Mouse (Mus musculus): ENCODE measurements around the gene Samd8.

The Samd8 gene

DNA sequence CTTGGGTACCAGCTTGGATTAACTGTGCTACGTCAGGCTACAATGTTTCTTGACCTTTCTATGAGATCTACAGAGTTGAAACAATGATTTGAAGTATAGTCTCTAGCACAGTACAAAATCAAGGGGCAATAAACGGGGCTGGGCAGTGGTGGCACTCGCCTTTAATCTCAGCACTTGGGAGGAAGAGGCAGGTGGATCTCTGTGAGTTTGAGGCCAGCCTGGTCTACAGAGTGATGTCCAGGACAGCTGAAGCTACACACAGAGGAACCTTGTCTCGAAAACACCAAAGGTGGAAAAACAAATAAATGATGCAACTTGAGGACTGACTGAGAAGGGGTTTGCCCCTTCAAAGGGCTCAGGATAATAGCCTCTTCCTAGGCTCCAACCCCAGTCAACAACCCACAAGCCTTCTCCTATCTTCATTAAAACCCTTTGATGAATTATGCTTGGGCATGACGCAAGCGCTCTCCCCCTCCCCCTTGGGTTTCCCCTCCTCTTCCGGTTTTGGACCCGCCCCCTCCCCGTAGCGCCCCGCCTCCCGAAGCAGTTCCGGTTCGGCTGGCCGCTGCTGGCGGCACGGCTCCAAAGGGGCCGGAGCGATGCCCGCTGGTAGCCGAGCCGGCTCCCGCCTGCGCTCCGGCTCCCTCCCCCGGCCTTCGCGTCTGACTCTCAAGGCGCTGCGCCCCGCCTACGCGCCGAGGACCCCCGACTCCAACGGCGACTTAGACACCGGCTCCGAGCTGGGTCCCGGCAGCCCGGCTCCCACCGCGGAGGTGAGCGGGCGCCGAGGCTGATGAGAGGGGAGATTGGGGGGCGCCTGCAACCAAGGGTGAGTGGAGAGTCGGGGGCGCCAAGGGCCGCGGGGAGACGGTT, at the start of gene Samd8:
Gene Samd8, plus strand, starts transcription at position 524 of the 873 bp plus-strand sequence.
- DNase-seq (ENCODE audit: low spot score) = peak; percentile 90

DNA sequence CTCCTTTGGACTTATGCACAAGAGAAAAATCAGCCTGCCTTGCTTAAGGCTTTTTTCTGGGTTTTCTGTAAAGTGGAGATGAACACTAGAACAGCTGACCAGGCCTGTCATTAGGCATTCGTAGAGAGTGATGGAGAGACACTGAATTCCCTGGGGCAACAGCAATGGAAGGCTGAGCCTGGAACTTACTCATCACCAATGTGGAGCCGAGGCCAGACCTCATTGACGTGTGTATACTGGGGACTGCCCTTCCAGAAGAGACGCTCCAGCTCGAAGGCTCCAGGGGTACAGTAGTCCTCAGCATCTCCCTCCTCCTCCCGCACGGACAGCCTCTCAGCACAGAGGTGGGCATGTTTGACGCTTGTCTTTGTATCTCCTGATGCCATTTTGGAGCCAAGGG, 47.6 kb upstream of the Samd8 start:
- DNase-seq (ENCODE audit: low spot score) = no peak

DNA sequence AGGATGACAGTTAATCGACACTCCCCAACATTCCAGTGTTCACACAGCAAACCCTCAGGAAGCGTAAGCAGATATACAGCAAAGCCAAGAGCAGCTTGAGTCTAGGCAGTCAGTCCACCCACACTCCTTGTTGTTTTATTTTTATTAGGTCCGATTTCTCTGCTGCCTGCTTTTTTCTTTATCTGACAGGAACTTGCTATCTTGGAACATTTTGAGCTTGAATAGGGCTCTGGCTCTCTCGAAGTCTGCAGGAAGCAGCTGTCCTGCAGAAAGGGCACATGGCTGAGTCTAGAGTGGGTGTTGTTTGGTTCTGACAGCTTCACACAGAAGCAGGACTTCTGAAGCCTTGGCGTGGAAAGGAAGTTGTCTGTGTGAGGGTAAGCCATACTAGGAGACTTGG, 47.1 kb upstream of the Samd8 start:
- no peak for DNase-seq (ENCODE audit: low spot score)

DNA sequence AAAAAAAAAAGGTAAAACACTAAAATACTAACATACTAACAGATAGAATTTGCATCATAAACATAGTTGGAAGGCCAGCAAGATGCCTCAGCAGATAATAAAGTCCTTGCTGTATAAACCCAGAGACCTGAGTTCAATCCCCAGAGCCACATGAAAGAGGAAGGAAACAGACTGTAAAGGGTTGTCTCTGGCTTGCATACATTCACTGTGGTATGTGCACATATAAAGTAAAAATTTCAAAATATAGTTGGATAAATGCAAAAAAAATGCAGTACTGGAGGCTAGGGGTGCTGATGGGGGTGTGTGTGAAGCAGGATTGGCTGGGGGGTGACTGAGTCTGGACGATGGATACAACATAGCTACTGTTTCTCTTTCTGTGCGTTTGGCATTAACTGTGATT, 44.9 kb upstream of the Samd8 start:
- no peak for DNase-seq (ENCODE audit: low spot score)

DNA sequence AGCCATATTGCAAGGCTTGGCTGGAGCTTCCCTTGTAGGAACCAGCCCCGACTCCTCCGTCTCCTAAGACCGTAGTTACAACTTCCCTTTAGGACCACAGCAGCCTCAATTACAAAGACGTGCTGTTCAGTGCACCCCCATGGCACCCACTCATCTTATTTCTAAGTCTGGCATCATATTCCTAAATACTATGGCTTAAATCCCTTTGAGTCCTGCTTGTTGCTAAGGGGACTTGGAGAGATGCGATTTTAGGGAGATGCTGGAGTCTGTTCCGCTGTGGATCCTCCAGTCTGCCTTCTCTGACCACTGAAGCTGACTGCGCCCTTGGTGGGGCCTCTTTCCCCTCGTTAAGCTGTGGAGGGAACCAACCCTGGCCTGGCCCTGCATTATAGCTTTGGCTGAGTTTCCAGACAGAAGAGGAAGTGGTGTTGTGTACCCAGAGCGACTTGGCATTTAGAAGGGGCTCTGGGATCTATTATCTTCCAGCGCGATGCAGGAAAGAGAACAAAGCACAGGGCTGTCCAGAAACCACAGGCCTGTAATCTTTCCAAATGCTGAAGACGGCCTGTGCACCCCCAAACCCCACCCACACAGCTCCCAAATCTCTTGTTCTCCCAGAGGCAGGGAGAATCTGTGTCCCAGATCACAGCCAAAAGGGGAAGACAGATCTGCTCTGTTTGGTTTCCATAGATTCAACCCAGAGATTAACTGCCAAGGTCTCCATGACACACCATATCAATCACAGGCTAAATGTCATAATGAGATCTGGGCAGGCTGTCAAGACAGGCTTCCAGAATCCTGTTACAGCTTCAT, 43.4 kb upstream of the Samd8 start:
- DNase-seq (ENCODE audit: low spot score) = no peak

DNA sequence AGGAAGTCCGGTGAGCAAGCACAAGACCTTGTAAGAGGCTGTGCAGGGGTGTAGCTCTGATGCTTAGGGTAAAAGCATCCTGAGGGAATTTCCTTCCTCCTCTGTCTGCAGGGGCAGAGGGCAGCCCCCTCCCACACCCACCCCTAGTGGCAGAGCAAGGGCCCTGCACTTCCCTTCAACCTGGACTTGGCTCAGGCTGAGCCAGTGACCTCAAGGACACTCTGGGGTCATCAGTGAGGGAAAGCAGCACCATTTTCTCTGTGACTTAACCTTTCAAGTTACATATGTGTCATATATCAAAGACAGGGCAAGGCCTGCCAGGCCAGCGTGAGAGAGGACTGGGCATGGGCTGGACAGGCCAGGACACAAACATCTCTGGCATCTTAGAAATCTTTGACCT, 40.8 kb upstream of the Samd8 start:
- peak; percentile 39 for DNase-seq (ENCODE audit: low spot score)

DNA sequence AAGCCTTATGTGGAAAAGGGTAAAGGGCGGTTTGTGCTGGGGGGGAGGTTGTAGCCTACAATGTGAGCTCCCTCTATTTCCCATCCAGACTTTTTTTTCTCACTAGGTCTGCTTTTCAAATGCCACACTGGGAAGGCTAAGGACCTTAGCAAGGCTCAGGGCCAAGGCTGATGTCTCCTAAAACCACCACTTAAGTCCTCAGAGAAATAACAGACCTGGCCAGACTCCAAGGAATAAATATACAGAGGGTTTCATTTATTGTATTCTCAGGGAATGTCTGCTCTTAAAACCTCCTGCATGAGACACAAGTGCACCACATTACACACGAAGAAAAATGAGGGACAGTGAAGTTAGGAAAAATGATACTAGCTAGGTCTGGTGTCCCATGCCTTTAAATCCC, 39.1 kb upstream of the Samd8 start:
- DNase-seq (ENCODE audit: low spot score) = no peak

DNA sequence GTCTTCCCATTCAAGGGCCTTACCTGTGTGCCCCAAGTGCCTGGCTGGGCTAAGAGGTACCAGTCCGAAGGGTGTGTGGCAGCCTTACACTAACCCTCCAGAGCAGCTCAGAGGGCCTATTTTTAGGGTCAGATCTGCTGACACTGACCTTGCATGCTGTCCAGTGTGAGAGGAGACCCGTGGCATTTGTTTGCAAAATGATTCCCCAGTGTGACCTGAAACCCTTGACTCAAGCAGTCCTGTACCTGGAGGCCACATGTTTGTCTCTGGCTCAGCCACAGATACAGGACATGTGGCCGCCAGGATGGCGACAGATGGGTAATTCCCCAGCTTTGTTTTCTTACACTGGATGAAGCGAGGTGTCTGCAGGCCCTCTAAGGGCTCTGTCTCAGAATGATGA, 35.8 kb upstream of the Samd8 start, which contains the start of gene Dupd1:
Gene Dupd1, minus strand, starts transcription at position 91 of the 400 bp plus-strand sequence.
- DNase-seq (ENCODE audit: low spot score) = no peak

DNA sequence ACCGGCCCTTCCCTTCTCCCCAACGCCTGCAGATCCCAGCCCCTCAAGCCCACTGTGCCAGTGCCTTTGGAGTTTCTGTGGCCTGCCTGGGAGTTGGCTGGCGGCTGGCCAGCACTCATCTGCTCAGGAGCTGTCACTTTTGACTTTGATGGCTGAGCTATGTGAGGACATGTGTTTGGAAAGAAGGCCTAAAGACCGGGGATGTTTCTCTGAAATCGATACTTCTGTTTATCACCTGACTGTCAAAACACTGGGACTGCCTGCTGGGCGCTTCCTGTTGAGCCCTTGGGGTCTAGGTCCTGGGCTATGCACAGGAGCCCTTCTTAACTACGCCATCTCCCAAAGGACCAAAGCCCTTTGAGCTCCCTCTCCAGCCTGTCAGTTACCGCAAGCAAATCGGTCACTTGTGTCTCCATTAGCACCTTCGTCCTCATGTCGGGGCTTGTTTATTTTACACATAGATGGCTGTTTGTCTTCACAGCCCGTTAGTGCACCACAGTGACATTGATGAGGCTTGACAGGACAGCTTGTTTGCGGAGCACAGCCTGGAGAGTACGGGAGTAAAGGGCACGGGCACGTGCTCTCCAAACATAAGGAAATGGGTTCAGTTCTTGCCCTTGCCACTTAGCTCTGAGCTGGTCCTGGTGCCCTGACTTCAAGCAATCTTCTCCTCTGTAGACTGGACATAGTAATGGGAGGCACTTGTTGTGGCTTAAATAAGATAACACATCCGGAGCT, 30.5 kb upstream of the Samd8 start:
- peak; percentile 49 for DNase-seq (ENCODE audit: low spot score)

DNA sequence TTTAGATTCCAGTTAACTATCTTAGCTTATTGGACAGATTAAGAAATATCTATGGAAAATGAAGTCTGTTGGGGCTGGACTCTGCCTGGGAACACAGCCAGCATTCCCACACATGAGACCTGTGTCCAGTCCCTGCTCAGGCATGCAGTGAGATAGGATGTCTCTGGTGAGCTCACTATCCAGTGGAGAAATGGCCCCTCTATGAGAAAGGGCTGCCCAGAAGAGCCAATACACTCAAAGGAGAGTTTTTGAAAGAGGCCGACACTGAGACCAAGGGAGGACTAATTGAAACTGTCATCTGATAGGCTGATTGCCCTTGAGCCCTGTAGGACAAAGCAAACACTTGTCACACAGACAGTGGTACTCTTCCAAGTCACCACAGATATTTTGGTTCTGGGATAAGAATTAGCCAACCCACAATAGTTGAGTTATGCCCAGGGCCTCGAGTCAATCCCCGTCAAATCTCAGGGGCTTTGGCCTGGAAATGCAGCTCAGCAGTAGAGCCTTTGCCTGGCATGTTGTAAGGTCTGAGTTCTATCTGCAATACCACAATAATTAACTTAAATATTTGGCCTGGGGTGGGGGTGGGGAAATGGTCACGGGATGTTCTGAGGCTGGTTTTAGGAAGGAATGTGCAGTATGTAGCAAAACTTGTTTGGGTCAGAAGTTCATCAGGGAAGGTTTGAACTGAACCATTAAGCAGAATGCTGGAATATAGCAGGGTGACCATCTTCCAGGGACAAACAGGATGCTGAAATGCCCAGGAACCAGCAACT, 29.7 kb upstream of the Samd8 start:
- no peak for DNase-seq (ENCODE audit: low spot score)

DNA sequence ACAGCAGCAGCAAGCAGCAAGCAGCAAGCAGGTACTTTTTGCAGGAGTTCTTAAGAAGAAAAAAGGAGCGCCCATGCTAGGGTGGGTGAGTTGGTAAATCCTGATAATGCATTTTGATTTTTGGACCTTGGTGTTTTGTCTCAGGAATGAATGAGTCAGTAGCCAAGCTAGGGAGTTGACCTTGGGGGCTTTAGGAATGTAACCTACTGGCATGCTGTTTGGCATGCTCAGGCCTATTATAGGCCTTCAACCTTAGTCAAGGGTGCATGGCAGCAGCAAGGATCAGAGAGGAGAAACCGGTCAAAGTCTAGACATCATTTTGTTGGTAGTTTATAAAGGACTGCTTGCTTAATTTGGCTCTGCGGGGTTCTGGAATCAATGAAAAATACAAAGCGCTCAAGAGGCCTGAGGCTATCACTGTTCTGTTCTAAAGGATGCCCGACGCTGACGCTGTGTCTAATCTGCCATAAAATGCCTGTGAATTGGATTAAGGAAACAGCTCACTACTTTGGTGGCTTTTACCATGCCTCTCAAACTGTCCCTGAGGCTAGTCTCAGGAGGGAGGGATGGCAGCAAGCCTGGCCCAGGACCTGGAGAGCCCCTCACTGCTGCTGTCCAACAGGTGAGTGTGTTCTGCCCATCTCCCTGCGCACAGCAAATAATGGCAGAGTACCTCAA, 28.2 kb upstream of the Samd8 start:
- DNase-seq (ENCODE audit: low spot score) = no peak

DNA sequence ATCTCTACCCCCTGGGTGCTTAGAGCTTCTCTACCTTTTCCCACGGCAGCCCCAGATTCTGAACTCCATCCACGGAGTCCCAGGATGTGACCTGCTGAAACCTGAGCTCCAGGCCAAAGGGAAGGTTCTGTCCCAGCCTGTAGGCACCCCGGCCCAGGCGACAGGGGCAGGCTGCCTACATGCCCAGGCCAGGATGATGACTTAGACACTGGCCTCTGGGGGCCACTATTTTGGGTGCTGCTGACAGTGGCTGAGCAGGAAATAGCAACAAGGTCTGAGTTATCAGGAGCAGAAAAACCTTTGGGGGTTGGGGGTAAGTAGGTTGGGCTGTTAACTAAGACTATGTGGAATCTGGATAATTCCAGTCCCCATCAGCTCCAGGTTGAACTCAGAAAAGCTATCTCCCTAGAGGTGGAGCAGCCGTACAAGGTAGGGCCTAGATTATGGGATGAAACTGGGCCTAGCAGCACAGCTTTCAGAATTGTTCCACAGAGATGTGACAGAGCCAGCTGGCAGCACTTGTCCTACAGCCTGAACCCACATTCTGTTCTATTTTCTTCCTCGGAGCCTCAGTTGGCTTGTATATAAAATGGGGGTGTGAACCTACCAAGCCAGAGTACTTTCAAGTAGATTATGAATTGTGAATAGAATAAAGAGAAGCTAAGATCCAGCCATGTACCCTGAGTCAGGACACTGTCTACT, 21.1 kb upstream of the Samd8 start:
- no peak for DNase-seq (ENCODE audit: low spot score)

DNA sequence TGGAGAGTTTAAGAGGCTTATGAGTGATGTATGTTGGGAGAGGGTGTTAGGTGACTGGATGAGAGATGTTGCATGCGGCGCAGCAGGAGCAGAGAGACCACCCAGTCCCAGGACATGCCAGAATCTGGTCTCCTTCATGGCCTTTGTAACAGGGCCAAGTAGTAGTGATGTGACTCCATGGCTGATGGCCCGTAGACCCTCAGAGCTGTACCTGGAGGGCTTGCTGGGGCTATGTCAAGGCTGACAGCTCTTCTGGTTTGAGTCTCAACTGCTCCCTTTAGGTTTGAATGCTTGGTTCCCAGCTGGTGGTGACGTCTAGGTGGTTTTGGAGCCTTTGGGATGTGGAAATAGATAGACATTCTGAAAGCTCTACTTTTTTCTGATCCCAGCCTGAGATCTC, 20.4 kb upstream of the Samd8 start:
- DNase-seq (ENCODE audit: low spot score) = no peak

DNA sequence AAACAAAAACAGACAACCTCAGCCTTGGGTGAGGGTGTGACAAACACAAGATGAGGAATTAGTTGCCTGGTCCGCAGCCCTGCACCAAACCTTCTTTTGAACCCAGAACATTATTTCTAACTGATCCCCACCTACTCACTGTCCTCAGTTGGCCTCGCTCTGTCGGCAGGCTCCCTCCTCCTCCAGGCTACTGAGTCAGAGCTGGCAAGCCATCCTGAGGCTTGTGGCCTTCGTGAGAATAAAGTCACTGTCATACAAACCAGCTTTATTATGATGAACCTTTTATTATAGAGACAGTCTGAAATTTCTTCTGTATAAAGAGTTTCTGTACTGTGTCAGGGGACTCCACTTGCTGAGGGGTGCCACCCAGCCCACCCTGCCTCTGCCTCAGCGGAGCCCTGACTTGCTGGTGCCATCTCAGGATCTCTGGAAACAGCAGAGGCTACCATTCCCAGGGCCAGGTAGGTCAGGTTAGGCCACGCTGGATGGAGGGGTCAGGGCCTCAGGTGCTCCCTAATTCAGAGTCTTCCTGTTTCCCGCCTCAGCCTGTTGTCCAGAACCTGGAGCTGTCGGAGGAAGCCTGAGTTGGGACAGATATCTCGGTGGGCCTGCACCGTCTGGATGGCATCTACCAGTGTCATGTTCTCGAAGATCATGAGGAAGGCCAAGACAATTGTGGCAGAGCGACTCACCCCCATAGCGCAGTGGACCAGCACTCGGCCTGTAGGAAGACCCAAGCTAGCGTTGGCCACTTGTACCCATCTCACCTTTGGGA, 17.0 kb upstream of the Samd8 start:
- DNase-seq (ENCODE audit: low spot score) = no peak

DNA sequence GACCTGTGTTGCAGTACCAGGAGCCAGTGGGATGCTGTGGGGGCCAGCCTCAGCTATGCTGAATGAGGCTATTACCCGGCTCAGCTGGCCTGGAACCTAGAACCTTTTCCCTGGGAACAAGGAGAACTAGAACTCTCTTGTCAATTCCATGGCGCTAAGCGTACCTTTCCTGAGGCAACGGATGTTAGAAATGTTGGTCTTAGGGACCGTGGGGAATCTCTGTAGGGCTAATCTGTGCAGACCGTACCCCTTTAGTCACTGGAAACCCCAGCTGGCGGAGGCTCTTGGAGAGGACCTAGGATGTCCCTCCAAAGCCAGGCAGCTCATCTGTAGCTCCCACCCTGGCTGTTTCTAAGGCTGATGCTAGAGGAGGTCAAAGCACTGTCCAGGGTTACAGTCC, 10.0 kb upstream of the Samd8 start:
- DNase-seq (ENCODE audit: low spot score) = no peak

DNA sequence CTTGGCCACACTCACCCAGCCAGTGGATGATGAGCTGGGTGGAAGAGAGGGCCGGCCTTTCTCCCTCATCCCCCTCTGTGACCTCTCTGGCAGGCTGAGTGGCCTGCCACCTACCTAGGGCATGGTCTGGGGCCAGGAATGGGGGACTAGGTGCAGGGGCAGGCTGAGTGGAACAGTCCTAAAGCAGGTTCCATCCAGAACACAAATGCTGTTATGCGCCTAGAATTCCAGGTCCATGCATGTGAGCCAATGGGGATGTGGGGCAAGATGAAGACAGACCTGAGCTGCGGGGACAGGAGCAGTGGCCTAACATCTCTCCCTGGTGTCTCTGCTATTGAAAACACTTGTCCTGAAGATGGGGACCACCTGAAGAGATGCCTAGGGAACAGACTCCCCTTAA, 9.0 kb upstream of the Samd8 start:
- no peak for DNase-seq (ENCODE audit: low spot score)

DNA sequence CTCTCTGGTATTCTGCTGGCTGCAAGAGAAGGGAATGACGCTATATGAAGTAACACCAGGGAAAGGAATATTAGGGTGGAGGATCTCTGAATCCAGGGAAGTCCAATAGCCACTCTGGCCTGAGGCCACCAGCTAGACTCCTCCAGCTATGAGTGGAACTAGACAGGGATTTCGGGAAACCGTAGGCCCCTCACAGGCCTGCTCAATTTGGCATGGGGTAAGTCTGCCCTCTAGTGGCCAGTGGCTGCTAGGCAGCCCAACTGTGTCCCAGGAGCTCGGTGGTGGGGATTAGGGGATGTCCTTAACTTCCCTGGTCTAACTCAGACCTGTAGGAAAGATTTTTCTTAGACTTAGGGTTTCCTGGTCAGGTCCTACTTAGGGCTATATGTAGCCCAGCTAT, 8.5 kb upstream of the Samd8 start:
- peak; percentile 92 for DNase-seq (ENCODE audit: low spot score)

DNA sequence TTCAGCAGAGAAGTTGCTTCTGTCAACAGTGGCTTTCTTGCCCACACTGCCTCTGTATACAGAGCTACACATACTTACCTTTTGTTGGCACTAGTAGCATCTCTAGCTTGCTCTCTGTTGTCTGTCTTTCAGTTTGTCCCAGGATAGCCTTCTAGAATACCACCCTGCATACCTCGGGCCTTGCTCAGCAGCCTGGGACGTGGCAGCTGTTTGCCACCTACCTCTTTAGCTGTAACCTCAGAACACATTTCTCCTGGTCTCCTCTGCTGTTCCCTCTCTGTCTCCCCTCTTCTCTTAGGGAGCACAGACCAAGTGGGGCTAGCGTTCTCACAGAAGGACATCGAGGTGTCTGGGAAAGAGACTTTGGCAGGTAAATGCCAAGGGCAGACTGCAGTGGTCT, 7.9 kb upstream of the Samd8 start:
- DNase-seq (ENCODE audit: low spot score) = no peak

DNA sequence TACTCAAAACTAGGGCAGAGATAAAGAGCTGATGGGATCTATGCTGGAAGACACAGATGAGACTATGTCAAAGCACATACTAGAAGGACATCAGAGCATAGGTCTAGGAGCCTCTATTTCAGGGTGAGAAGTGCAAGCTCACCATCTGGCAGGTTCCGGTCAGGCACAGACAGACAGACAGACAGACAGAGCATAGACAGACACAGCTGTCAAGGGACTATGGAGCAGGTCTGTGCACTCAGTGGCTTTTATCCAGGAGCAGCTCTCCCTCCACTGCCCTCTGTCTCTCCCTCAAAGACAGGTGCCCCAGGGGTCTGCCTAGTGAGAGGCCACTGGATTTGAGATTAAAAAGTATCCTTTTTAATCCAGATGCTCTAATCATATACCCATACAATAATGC, 6.2 kb upstream of the Samd8 start:
- no peak for DNase-seq (ENCODE audit: low spot score)

DNA sequence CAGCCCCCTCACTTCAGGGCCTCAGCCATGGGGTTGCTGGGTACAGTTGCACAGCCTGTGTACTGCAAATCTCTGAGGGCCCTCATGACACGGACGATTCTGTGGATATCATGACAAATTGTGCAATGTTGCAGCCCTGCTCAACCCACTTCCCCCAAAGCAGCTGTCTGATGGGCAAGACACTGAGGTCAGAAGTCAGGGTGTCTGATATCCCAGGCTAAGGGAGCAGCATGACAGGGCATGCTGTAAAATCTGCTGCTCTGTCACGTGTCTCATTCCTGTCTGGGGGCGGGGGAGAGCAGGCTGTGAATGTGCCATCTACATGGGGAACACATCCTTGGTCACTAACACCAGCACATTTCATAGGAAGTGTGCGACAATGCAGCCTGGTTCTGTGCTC, 5.2 kb upstream of the Samd8 start:
- DNase-seq (ENCODE audit: low spot score) = no peak

Data from embryo, embryonic 10.5 days (tissue).